Mouse (Mus musculus) forebrain, embryonic 13.5 days (tissue): ENCODE measurements around the gene Gm28919. TPM values are rescaled to one million over a fixed set of nuclear protein-coding genes. Genes with fewer than 3 reads are reported as not detected.
"Not testable (repeated sequence)": the region's sequence is repeated elsewhere in the genome, so short reads cannot be mapped to it uniquely, and the experiment has no call there.

Experiments used
- ATAC-seq: fragments of 200-750 bp; cut with Nextera tagmentation; 2 replicates; pipeline ENCODE4 v1.8.0; 2017
- H3K27ac ChIP-seq: fragments of 300-500 bp; sonication (generic); 2 replicates; pipeline ENCODE4 v1.5.1; 2015; ENCODE audit warnings: inconsistent platforms, mild to moderate bottlenecking, moderate library complexity
- H3K27me3 ChIP-seq: fragments of 300-500 bp; sonication (generic); 2 replicates; pipeline ENCODE4 v1.6.1; 2015; ENCODE audit warnings: mild to moderate bottlenecking, inconsistent platforms
- H3K36me3 ChIP-seq: fragments of 300-500 bp; sonication (generic); 2 replicates; pipeline ENCODE4 v1.6.1; 2015; ENCODE audit warnings: mild to moderate bottlenecking, inconsistent platforms; ENCODE audit not compliant: poor library complexity, severe bottlenecking
- H3K4me1 ChIP-seq: fragments of 300-500 bp; sonication (generic); 2 replicates; pipeline ENCODE4 v1.6.1; 2015; ENCODE audit warnings: inconsistent platforms
- H3K4me2 ChIP-seq: fragments of 300-500 bp; sonication (generic); 2 replicates; pipeline ENCODE4 v1.6.1; 2015; ENCODE audit warnings: inconsistent platforms, mild to moderate bottlenecking, moderate library complexity
- H3K4me3 ChIP-seq: fragments of 300-500 bp; sonication (generic); 2 replicates; pipeline ENCODE4 v1.5.1; 2015; ENCODE audit warnings: mild to moderate bottlenecking, inconsistent platforms
- H3K9ac ChIP-seq: fragments of 300-500 bp; sonication (generic); 2 replicates; pipeline ENCODE4 v1.6.1; 2015; ENCODE audit warnings: mild to moderate bottlenecking, inconsistent platforms
- H3K9me3 ChIP-seq: fragments of 300-500 bp; sonication (generic); replicated peaks from 2 replicates; pipeline ENCODE4 v1.6.1; 2016; ENCODE audit warnings: inconsistent platforms
- WGBS: fragments of 180-500 bp; shearing (Covaris S2); methylation state at CpG from one replicate; pipeline ENCODE4 v1.1.7; 2015; 5-methylcytosine and 5-hydroxymethylcytosine counted together
- polyA plus RNA-seq: library from polyadenylated mRNA; unstranded; fragments of >200 nt; fragmentation: Nextera tagmentation; extraction: Ambion mirVana; gene quantifications from 2 replicates; pipeline ENCODE4 v1.2.1, GENCODE M21; 2015

The Gm28919 gene
- polyA plus RNA-seq: not detected in 2 replicates

DNA sequence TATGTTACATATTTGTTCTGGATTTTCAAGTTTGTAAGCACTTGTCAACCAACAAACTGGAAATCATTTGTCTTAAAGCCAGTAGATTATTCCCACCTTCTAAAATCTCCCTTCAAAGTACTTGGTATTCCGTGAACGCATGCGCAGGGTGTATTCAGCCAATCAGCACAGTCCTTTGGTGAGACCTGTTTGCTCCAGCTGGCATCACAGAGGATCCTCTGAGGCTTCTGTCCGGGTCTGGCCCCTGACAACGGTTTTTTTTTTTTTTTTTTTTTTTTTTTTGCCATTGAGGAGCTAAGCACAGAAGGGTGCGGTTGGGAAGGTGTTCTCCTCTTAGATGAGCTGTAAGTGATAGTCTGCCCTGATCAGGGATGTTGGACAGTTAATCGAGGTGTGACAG is at the start of gene Gm28919:
Gene Gm28919 (plus strand): TSS at position 301 of the 400 bp plus-strand sequence.
- WGBS: 63% methylated on average over 2 of the region's 7 CpGs
- H3K4me1 ChIP-seq: not testable (repeated sequence)

More for the DNA sequence above, at the start of gene Gm28919:
- not testable (repeated sequence) for H3K27me3 ChIP-seq, H3K9me3 ChIP-seq, H3K36me3 ChIP-seq, H3K27ac ChIP-seq, ATAC-seq, H3K9ac ChIP-seq, H3K4me2 ChIP-seq, H3K4me3 ChIP-seq

Other genes starting within 250 kb of the Gm28919 start
- not detected in 2 replicates for gene Gm21719, start 99.3 kb downstream of the Gm28919 start, polyA plus RNA-seq